ENCODE assay signal across 35 mouse cellular contexts in genomic region chr2:60541745-60542144, GRCm38 (mm10). TPM values are rescaled to one million over a fixed set of nuclear protein-coding genes. Genes with fewer than 3 reads are reported as not detected.
"Had no signal": no experiment of that assay in that cellular context is flagged by ENCODE, and none has a peak within 500 bp of the region (broad histone marks: within the 10 kb centered on the region; RNA-seq: fewer than 3 reads in every experiment).

No protein-coding gene starts in this region.

- H3K9me3 ChIP-seq: limb, embryonic 10.5 days; limb, embryonic 12.5 days; limb, embryonic 13.5 days; limb, embryonic 15.5 days; liver, embryonic 12.5 days; liver, embryonic 13.5 days; liver, embryonic 15.5 days; lung, embryonic 15.5 days; midbrain, embryonic 10.5 days; midbrain, embryonic 12.5 days; midbrain, embryonic 13.5 days; midbrain, embryonic 15.5 days; neural tube, embryonic 12.5 days had no signal

- H3K27me3 ChIP-seq: limb, embryonic 12.5 days; limb, embryonic 13.5 days; limb, embryonic 15.5 days; liver, embryonic 12.5 days; liver, embryonic 13.5 days; liver, embryonic 15.5 days; lung, embryonic 15.5 days; megakaryocyte, embryonic 14.5 days; midbrain, embryonic 12.5 days; midbrain, embryonic 13.5 days; midbrain, embryonic 15.5 days; neural tube, embryonic 12.5 days had no signal

- DNase-seq: left cerebral cortex, postnatal 4 days; liver; liver, embryonic 13.5 days; liver, postnatal 0 days; lung, adult 18-20 months; lung, adult 2 months; lung, postnatal 10 days; lung, postnatal 14 days; lung, postnatal 36 days; lung, postnatal 4 days; midbrain, embryonic 14.5 days had no signal

- H3K36me3 ChIP-seq: limb, embryonic 10.5 days; limb, embryonic 12.5 days; limb, embryonic 13.5 days; limb, embryonic 15.5 days; liver, embryonic 12.5 days; liver, embryonic 13.5 days; liver, embryonic 15.5 days; lung, embryonic 15.5 days; midbrain, embryonic 10.5 days; midbrain, embryonic 12.5 days; midbrain, embryonic 13.5 days; midbrain, embryonic 15.5 days; neural tube, embryonic 12.5 days had no signal

- H3K4me3 ChIP-seq: limb, embryonic 10.5 days; limb, embryonic 12.5 days; limb, embryonic 13.5 days; limb, embryonic 15.5 days; liver, embryonic 12.5 days; liver, embryonic 13.5 days; liver, embryonic 15.5 days; lung, embryonic 15.5 days; megakaryocyte, embryonic 14.5 days; midbrain, embryonic 10.5 days; midbrain, embryonic 12.5 days; midbrain, embryonic 13.5 days; midbrain, embryonic 15.5 days; myocyte; neural tube, embryonic 12.5 days had no signal

- ATAC-seq: liver, embryonic 12.5 days; liver, postnatal 0 days; lung, postnatal 0 days; midbrain, embryonic 13.5 days; midbrain, embryonic 15.5 days; midbrain, embryonic 16.5 days had no signal

- H3K4me1 ChIP-seq: limb, embryonic 15.5 days; liver, embryonic 12.5 days; liver, embryonic 13.5 days; liver, embryonic 15.5 days; megakaryocyte, embryonic 14.5 days; midbrain, embryonic 15.5 days; neural tube, embryonic 12.5 days had no signal

- H3K9ac ChIP-seq: limb, embryonic 12.5 days; limb, embryonic 13.5 days; limb, embryonic 15.5 days; liver, embryonic 12.5 days; liver, embryonic 13.5 days; liver, embryonic 14.5 days; liver, embryonic 15.5 days; liver, postnatal 0 days; lung, embryonic 14.5 days; lung, embryonic 15.5 days; midbrain, embryonic 12.5 days; midbrain, embryonic 13.5 days; midbrain, embryonic 15.5 days; neural tube, embryonic 12.5 days had no signal

- H3K4me2 ChIP-seq: limb, embryonic 12.5 days; limb, embryonic 13.5 days; limb, embryonic 15.5 days; liver, embryonic 11.5 days; liver, embryonic 12.5 days; liver, embryonic 13.5 days; liver, embryonic 15.5 days; lung, embryonic 14.5 days; lung, embryonic 15.5 days; midbrain, embryonic 11.5 days; midbrain, embryonic 12.5 days; midbrain, embryonic 13.5 days; midbrain, embryonic 15.5 days; neural tube, embryonic 12.5 days had no signal

- H3K27ac ChIP-seq: limb, embryonic 10.5 days; limb, embryonic 12.5 days; limb, embryonic 13.5 days; limb, embryonic 15.5 days; liver, embryonic 12.5 days; liver, embryonic 13.5 days; liver, embryonic 14.5 days; liver, embryonic 15.5 days; lung, embryonic 15.5 days; macrophage; midbrain, embryonic 10.5 days; midbrain, embryonic 12.5 days; midbrain, embryonic 13.5 days; midbrain, embryonic 15.5 days; neural tube, embryonic 12.5 days had no signal

RNA-seq across cellular contexts. Expression of gene Pla2r1, which starts 11.4 kb away (rescaled TPM):
- total RNA-seq: megakaryocyte, adult 5-6 weeks; megakaryocyte-erythroid progenitor cell, adult 5-6 weeks; monocyte, adult 5-6 weeks had no signal
